ENCODE assay signal across 8 mouse cellular contexts in the genomic region with DNA sequence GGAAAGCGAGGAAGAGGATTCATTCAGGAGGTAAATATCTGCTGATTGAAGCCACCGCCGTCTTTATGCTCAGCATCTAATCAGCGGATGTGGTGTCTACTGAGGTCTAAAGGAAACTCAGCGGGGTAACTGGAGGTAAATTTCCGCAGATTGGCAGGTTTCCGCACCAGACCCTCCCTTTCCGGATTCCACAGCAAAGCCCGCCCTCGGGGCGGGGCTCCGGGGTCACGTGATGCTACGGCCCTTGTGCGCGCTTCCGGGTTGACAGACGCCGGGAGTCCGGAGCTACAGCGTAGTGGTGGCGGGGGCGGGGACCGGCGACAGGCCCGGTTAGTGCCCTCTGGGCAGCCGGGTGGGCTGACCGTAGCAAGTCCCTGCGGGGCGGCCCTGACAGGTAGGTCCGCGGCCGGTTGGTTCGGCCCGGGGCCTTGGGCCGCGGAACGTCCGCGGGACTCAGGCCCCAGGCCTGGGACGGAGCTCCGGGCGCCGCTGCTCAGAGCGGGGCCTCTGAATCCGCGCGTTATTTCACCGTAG. TPM values are rescaled to one million over a fixed set of nuclear protein-coding genes. Genes with fewer than 3 reads are reported as not detected.
DNase-seq lines count a peak whose midpoint lies in the region; ATAC-seq and TF ChIP-seq lines count a peak whose summit lies in the region.

A gene (plus strand): TSS at position 247 of the 534 bp plus-strand sequence.

- ATAC-seq in heart, embryonic 11.5 days (replicated peaks; ENCODE audit: insufficient number of reproducible peaks, low FRiP score, low TSS enrichment) = peak; percentile 95
- peak; percentile 96 for ATAC-seq in kidney, embryonic 16.5 days (ENCODE audit: low FRiP score, low TSS enrichment)

- H3K79me2 ChIP-seq in C2C12 (ENCODE audit: control insufficient read depth, insufficient read depth) (peaks cover 21% of the 10 kb centered on the region), myocyte (ENCODE audit: control insufficient read depth, insufficient read depth) (peaks cover 23% of the 10 kb centered on the region)
- H3K79me2 ChIP-seq in liver, adult 2 months (ENCODE audit: control insufficient read depth, insufficient read depth, low read length) = peaks cover 9% of the 10 kb centered on the region; the same call in 1 of the 2 replicates

- under 1% methylated on average over 49 of the region's 49 CpGs for WGBS in heart, embryonic 11.5 days (ENCODE audit: insufficient replicate concordance)
- WGBS in kidney, embryonic 16.5 days = under 1% methylated on average over 49 of the region's 49 CpGs
- WGBS in liver, adult 2 months = under 1% methylated on average over 49 of the region's 49 CpGs

- peak; percentile 98 for DNase-seq in brain, embryonic 14.5 days (ENCODE audit: low read depth)
- DNase-seq in liver, adult 2 months (ENCODE audit: extremely low read depth, low read depth, low spot score) = peak; percentile 87
- peak; percentile 99 for DNase-seq in splenic B cell, adult 2 months (ENCODE audit: low read depth, low spot score)

- peaks cover 43% of the 10 kb centered on the region for H3K4me1 ChIP-seq in erythroblast, embryonic 14.5 days (ENCODE audit: control insufficient read depth)
- peaks cover 9% of the 10 kb centered on the region for H3K4me1 ChIP-seq in heart, embryonic 11.5 days (ENCODE audit: control insufficient read depth, insufficient read depth, low read length)
- peaks cover 21% of the 10 kb centered on the region for H3K4me1 ChIP-seq in kidney, embryonic 16.5 days (ENCODE audit: insufficient read depth, low read length)
- peaks cover 16% of the 10 kb centered on the region for H3K4me1 ChIP-seq in liver, adult 2 months (ENCODE audit: control insufficient read depth, insufficient read depth, low read length)

- TF ChIP-seq CTCF in C2C12 (IDR thresholded peaks at IDR 0.05; ENCODE audit: control insufficient read depth, insufficient read depth, insufficient read length) = no peak
- TF ChIP-seq CTCF in brain, embryonic 14.5 days (IDR thresholded peaks at IDR 0.05; ENCODE audit: borderline replicate concordance, extremely low read depth, insufficient read depth, insufficient read length) = no peak
- no peak for TF ChIP-seq CTCF in liver, adult 2 months (IDR thresholded peaks at IDR 0.05; ENCODE audit: low read depth, low read length)

- peak within 1 kb of the TSS; percentile 74 for H3K4me2 ChIP-seq in heart, embryonic 11.5 days
- H3K4me2 ChIP-seq in kidney, embryonic 16.5 days (replicated peaks; ENCODE audit: low read depth, low read length) = peak within 1 kb of the TSS; percentile 60
- H3K4me2 ChIP-seq in myocyte (ENCODE audit: low read depth) = peak within 1 kb of the TSS; percentile 100

- H3K27me3 ChIP-seq in C2C12 (ENCODE audit: control insufficient read depth, insufficient read depth, insufficient read length) (peaks cover 6% of the 10 kb centered on the region), myocyte (ENCODE audit: control insufficient read depth, insufficient read depth, insufficient read length) (peaks cover 12% of the 10 kb centered on the region)
- peaks cover 4% of the 10 kb centered on the region for H3K27me3 ChIP-seq in erythroblast, embryonic 14.5 days (ENCODE audit: control insufficient read depth)
- no peaks in the 10 kb centered on the region for H3K27me3 ChIP-seq in heart, embryonic 11.5 days (ENCODE audit: control insufficient read depth, insufficient read depth, low read length)
- H3K27me3 ChIP-seq in kidney, embryonic 16.5 days (ENCODE audit: insufficient read depth, low read length) = no peaks in the 10 kb centered on the region
- no peaks in the 10 kb centered on the region for H3K27me3 ChIP-seq in liver, adult 2 months (ENCODE audit: control insufficient read depth, insufficient read depth, low read length)
- no peaks in the 10 kb centered on the region for H3K27me3 ChIP-seq in splenic B cell, adult 2 months (ENCODE audit: control insufficient read depth, insufficient read depth, low read length, poor library complexity, severe bottlenecking)

- H3ac ChIP-seq in C2C12 (ENCODE audit: control insufficient read depth, insufficient read length, low read depth) (peak within 1 kb of the TSS; percentile 99), myocyte (ENCODE audit: control insufficient read depth, insufficient read length) (peak within 1 kb of the TSS; percentile 38)

- peaks cover 2% of the 10 kb centered on the region for H3K36me3 ChIP-seq in C2C12 (ENCODE audit: control insufficient read depth, insufficient read depth)
- H3K36me3 ChIP-seq in erythroblast, embryonic 14.5 days (ENCODE audit: control insufficient read depth) = peaks cover 32% of the 10 kb centered on the region
- H3K36me3 ChIP-seq in heart, embryonic 11.5 days (ENCODE audit: control insufficient read depth, insufficient read depth, low read length) = peaks cover 10% of the 10 kb centered on the region
- peaks cover 15% of the 10 kb centered on the region for H3K36me3 ChIP-seq in kidney, embryonic 16.5 days (ENCODE audit: insufficient read depth, low read length)
- H3K36me3 ChIP-seq in liver, adult 2 months (ENCODE audit: control insufficient read depth, insufficient read depth, low read length) = peaks cover 6% of the 10 kb centered on the region
- no peaks in the 10 kb centered on the region for H3K36me3 ChIP-seq in myocyte (ENCODE audit: control insufficient read depth, insufficient read depth)
- peaks cover 2% of the 10 kb centered on the region for H3K36me3 ChIP-seq in splenic B cell, adult 2 months (ENCODE audit: control insufficient read depth, insufficient read depth, low read length, poor library complexity, severe bottlenecking)

- H3K9me3 ChIP-seq in erythroblast, embryonic 14.5 days (ENCODE audit: control insufficient read depth, low read length) = no peaks in the 10 kb centered on the region
- no peaks in the 10 kb centered on the region for H3K9me3 ChIP-seq in heart, embryonic 11.5 days (replicated peaks; ENCODE audit: control insufficient read depth, low read length)
- no peaks in the 10 kb centered on the region for H3K9me3 ChIP-seq in kidney, embryonic 16.5 days (ENCODE audit: low read length)

- peak within 1 kb of the TSS; percentile 80 for H3K27ac ChIP-seq in heart, embryonic 11.5 days (ENCODE audit: low read depth, low read length)
- H3K27ac ChIP-seq in kidney, embryonic 16.5 days (ENCODE audit: low read length) = peak within 1 kb of the TSS; percentile 70
- H3K27ac ChIP-seq in liver, adult 2 months (replicated peaks; ENCODE audit: insufficient read depth, low read depth, low read length) = peak within 1 kb of the TSS; percentile 92

- peaks cover 8% of the 10 kb centered on the region for H3K79me3 ChIP-seq in C2C12 (ENCODE audit: low read depth)

- peak; percentile 71 for TF ChIP-seq POLR2A in brain, embryonic 14.5 days (IDR thresholded peaks at IDR 0.05; ENCODE audit: borderline replicate concordance, extremely low read depth, insufficient read depth, insufficient read length, poor library complexity, severe bottlenecking)
- TF ChIP-seq POLR2A in liver, adult 2 months (IDR thresholded peaks at IDR 0.05; ENCODE audit: extremely low read depth, insufficient read depth, low read length) = peak; percentile 67; the same call in 1 of the 2 replicates
- TF ChIP-seq POLR2A in myocyte (IDR thresholded peaks at IDR 0.05; ENCODE audit: insufficient read length, low read depth) = peak; percentile 76

- H3K4me3 ChIP-seq in C2C12 (ENCODE audit: insufficient read depth, poor library complexity, severe bottlenecking) (peak within 1 kb of the TSS; percentile 82), myocyte (peak within 1 kb of the TSS; percentile 78)
- H3K4me3 ChIP-seq in erythroblast, embryonic 14.5 days (replicated peaks) = peak within 1 kb of the TSS; percentile 93
- H3K4me3 ChIP-seq in heart, embryonic 11.5 days (ENCODE audit: low read depth, low read length) = peak within 1 kb of the TSS; percentile 91
- peak within 1 kb of the TSS; percentile 98 for H3K4me3 ChIP-seq in kidney, embryonic 16.5 days (ENCODE audit: low read length)
- peak within 1 kb of the TSS; percentile 94 for H3K4me3 ChIP-seq in liver, adult 2 months (ENCODE audit: insufficient read depth, low read depth, low read length)

- peak within 1 kb of the TSS; percentile 91 for H3K9ac ChIP-seq in heart, embryonic 11.5 days (ENCODE audit: low read depth, low read length)
- H3K9ac ChIP-seq in kidney, embryonic 16.5 days (replicated peaks; ENCODE audit: low read length) = peak within 1 kb of the TSS; percentile 92
- peak within 1 kb of the TSS; percentile 94 for H3K9ac ChIP-seq in liver, adult 2 months (ENCODE audit: low read depth, low read length)

TF ChIP-seq in C2C12, 6 proteins besides CTCF, POLR2A, EP300 and RAD21:
- TF ChIP-seq USF1 (IDR thresholded peaks at IDR 0.05; ENCODE audit: low read depth) (peak; percentile 99), MAX (IDR thresholded peaks at IDR 0.05) (peak; percentile 61), MYOD1 (IDR thresholded peaks at IDR 0.05; ENCODE audit: control insufficient read depth, insufficient read length, low read depth) (no peak), FOSL1 (IDR thresholded peaks at IDR 0.05; ENCODE audit: insufficient read depth, low read length, poor library complexity, severe bottlenecking) (no peak), MYOG (IDR thresholded peaks at IDR 0.05; ENCODE audit: control insufficient read depth, extremely low read depth, insufficient read length) (no peak), CEBPB (IDR thresholded peaks at IDR 0.05; ENCODE audit: low read depth) (no peak)

TF ChIP-seq in myocyte, 11 proteins besides CTCF, POLR2A, EP300 and RAD21 (continues in another document):
- TF ChIP-seq REST (IDR thresholded peaks at IDR 0.05; ENCODE audit: insufficient read depth, insufficient read length) = no peak
- no peak for TF ChIP-seq MYOD1 (IDR thresholded peaks at IDR 0.05; ENCODE audit: control insufficient read depth in 1 of 3, insufficient read length in 2 of 3, low read depth in 2 of 3)
- peak; percentile 32 for TF ChIP-seq SRF (IDR thresholded peaks at IDR 0.05; ENCODE audit: control insufficient read depth, insufficient read length, low read depth)
- TF ChIP-seq MAX (IDR thresholded peaks at IDR 0.05; ENCODE audit: low read depth) = no peak
- no peak for TF ChIP-seq CEBPB (IDR thresholded peaks at IDR 0.05; ENCODE audit: insufficient read depth, poor library complexity, severe bottlenecking)
- no peak for TF ChIP-seq MYOG (IDR thresholded peaks at IDR 0.05; ENCODE audit: control insufficient read depth in 1 of 3, insufficient read depth in 1 of 3, insufficient read length in 2 of 3, low read depth in 2 of 3)
- TF ChIP-seq TCF12 (IDR thresholded peaks at IDR 0.05; ENCODE audit: insufficient read depth, poor library complexity, severe bottlenecking) = no peak
- no peak for TF ChIP-seq E2F4 (IDR thresholded peaks at IDR 0.05; ENCODE audit: insufficient read depth)

RNA-seq across cellular contexts. Expression of the gene that starts here (rescaled TPM):
- 5.7 TPM for polyA plus RNA-seq in C2C12 (2012; fragmentation: generic; extraction: Trizol)
- polyA plus RNA-seq in brain, embryonic 14.5 days (2012; rRNA removed) = 23.0 and 23.1 TPM in 2 replicates
- 0.45 and 0.48 TPM in 2 replicates for polyA plus RNA-seq in erythroblast, embryonic 14.5 days (2012)
- polyA plus RNA-seq in heart, embryonic 11.5 days (2014; fragmentation: Nextera tagmentation; extraction: Ambion mirVana) = 11.7 and 12.5 TPM in 2 replicates
- polyA plus RNA-seq in kidney, embryonic 16.5 days (2015; fragmentation: Nextera tagmentation; extraction: Ambion mirVana) = 19.7 and 19.8 TPM in 2 replicates
- 10.6 and 11.1 TPM in 2 replicates for total RNA-seq in liver, adult 2 months (2014; rRNA removed)
- 7.6 and 10.5 TPM in 2 replicates for polyA plus RNA-seq in liver, adult 2 months (2012; rRNA removed)
- polyA plus RNA-seq in myocyte (2012; fragmentation: generic; extraction: Trizol) = 7.6 TPM

Comparison
In these comparisons a context has a peak if more than half of its experiments do, and no peak if none do; other contexts are left out.
1. Peak in every context shown above with its lines: DNase-seq, ATAC-seq, H3K4me3 ChIP-seq and H3K27ac ChIP-seq.